Mouse (Mus musculus) midbrain, embryonic 11.5 days (tissue): ENCODE results near the gene Fcrlb. TPM values are rescaled to one million over a fixed set of nuclear protein-coding genes. Genes with fewer than 3 reads are reported as not detected.

Experiments
- ATAC-seq: fragments of 200-750 bp; cut with Nextera tagmentation; 2 replicates; pipeline ENCODE4 v1.8.0; 2017; ENCODE audit warnings: moderate TSS enrichment, moderate library complexity; ENCODE audit not compliant: low FRiP score
- DNase-seq: peaks from one replicate; pipeline ENCODE4 v3.0.0; 2015; ENCODE audit warnings: low spot score; ENCODE audit errors: missing footprints
- H3K27ac ChIP-seq: fragments of 300-500 bp; sonication (generic); 2 replicates; pipeline ENCODE4 v1.5.1; 2014; ENCODE audit warnings: low read depth, low read length
- H3K27me3 ChIP-seq: fragments of 300-500 bp; sonication (generic); 2 replicates; pipeline ENCODE4 v1.6.1; 2014; ENCODE audit warnings: mild to moderate bottlenecking, low read length, moderate library complexity, mixed read lengths; ENCODE audit not compliant: control insufficient read depth, insufficient read depth
- H3K36me3 ChIP-seq: fragments of 300-500 bp; sonication (generic); 2 replicates; pipeline ENCODE4 v1.6.1; 2014; ENCODE audit warnings: mild to moderate bottlenecking, low read length, moderate library complexity, mixed read lengths; ENCODE audit not compliant: control insufficient read depth, insufficient read depth
- H3K4me1 ChIP-seq: fragments of 300-500 bp; sonication (generic); 2 replicates; pipeline ENCODE4 v1.6.1; 2014; ENCODE audit warnings: low read length; ENCODE audit not compliant: control insufficient read depth, insufficient read depth
- H3K4me2 ChIP-seq: fragments of 300-500 bp; sonication (generic); 2 replicates; pipeline ENCODE4 v1.6.1; 2014; ENCODE audit warnings: mild to moderate bottlenecking, moderate library complexity
- H3K4me3 ChIP-seq: fragments of 300-500 bp; sonication (generic); 2 replicates; pipeline ENCODE4 v1.5.1; 2014; ENCODE audit warnings: low read depth, low read length
- H3K9ac ChIP-seq: fragments of 300-500 bp; sonication (generic); 2 replicates; pipeline ENCODE4 v1.6.1; 2014; ENCODE audit warnings: low read length
- H3K9me3 ChIP-seq: fragments of 300-500 bp; sonication (generic); 2 replicates; pipeline ENCODE4 v1.6.1; 2016; ENCODE audit warnings: low read length; ENCODE audit not compliant: control insufficient read depth
- WGBS: fragments of 180-500 bp; shearing (Covaris S2); extraction: QIAGEN DNeasy Blood & Tissue Kit; methylation state at CpG from one replicate; pipeline ENCODE4 v1.1.7; 2014; 5-methylcytosine and 5-hydroxymethylcytosine counted together
- polyA plus RNA-seq: library from polyadenylated mRNA; unstranded; fragments of >200 nt; fragmentation: Nextera tagmentation; extraction: Ambion mirVana; gene quantifications from 2 replicates; pipeline ENCODE4 v1.2.1, GENCODE M21; 2014

Fcrlb gene
- polyA plus RNA-seq, 1 experiment from 2014 or later, result not detected

- no peak overlapping the region for H3K4me3 ChIP-seq
- no peak overlapping the region for H3K4me2 ChIP-seq
- H3K4me1 ChIP-seq, result no peaks in the 10 kb centered on the region
- DNase-seq (no peak), ATAC-seq (no peak)
- no peaks in the 10 kb centered on the region for H3K27me3 ChIP-seq
- WGBS, result 90% methylated on average over 12 of the region's 12 CpGs
- H3K27ac ChIP-seq, result no peak overlapping the region
- no peaks in the 10 kb centered on the region for H3K36me3 ChIP-seq
- peaks cover 2% of the 10 kb centered on the region; the same call in 1 of the 2 replicates for H3K9me3 ChIP-seq
- H3K9ac ChIP-seq, result no peak overlapping the region
Observed at GRCm38 (mm10) chr1:170939255-170939654, 26.5 kb upstream of the Fcrlb start.

DNA sequence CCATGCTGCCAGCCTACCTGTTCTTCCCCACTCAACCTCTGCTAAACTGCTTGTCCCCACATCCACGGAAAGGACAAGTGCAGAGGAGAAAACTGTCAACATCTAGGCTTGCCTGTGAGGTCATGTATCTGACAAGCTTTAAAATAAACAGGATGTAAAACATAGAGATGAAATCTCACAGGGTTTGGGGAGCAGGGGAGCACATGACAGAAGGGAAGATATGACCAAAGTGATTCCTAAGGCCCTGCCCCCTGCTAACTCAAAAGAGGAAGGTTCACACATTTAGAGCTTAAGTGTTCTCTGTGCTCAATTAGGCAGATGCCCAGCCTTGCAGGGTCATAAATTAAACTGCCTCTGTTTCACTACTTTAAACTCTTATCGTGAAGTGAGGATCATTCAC is 21.6 kb upstream of the Fcrlb start:
- Histone ChIP-seq H3K4me2 (no peak overlapping the region), H3K36me3 (no peaks in the 10 kb centered on the region), H3K4me1 (no peaks in the 10 kb centered on the region), H3K9me3 (no peaks in the 10 kb centered on the region), H3K27me3 (no peaks in the 10 kb centered on the region), H3K27ac (no peak overlapping the region), H3K9ac (no peak overlapping the region), H3K4me3 (no peak overlapping the region)
- ATAC-seq (no peak), DNase-seq (no peak)
- WGBS, result 92% methylated on average over 2 of the region's 2 CpGs

DNA sequence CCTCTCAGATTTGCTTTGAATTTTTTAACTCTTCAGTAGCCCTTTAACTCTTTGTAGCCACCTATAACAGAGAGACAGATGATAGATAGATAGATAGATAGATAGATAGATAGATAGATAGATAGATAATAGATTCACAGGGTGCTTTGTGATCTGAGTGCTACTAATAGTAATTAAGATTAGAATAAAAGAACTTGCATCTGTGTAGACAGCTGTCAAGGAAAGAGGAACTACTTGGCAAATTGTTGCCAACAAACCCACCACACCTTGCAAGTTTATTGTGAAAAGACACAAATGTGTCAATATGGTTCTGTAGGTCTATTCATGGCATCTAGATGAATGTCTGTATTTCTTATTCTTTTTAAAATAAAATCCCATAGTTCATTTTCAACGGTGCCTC is 21.2 kb upstream of the Fcrlb start:
- 83% methylated on average over 1 of the region's 1 CpGs for WGBS
- H3K4me3 ChIP-seq, result no peak overlapping the region
- ATAC-seq, result no peak
- no peak for DNase-seq
- no peak overlapping the region for H3K9ac ChIP-seq
- no peaks in the 10 kb centered on the region for H3K9me3 ChIP-seq
- H3K4me2 ChIP-seq, result no peak overlapping the region
- no peak overlapping the region for H3K27ac ChIP-seq
- no peaks in the 10 kb centered on the region for H3K27me3 ChIP-seq
- no peaks in the 10 kb centered on the region for H3K4me1 ChIP-seq
- no peaks in the 10 kb centered on the region for H3K36me3 ChIP-seq

- ATAC-seq (no peak), DNase-seq (no peak)
- Histone ChIP-seq H3K4me1 (no peaks in the 10 kb centered on the region), H3K4me3 (no peak overlapping the region), H3K36me3 (no peaks in the 10 kb centered on the region), H3K27me3 (no peaks in the 10 kb centered on the region), H3K9ac (no peak overlapping the region), H3K27ac (no peak overlapping the region), H3K4me2 (no peak overlapping the region), H3K9me3 (no peaks in the 10 kb centered on the region)
- 73% methylated on average over 6 of the region's 6 CpGs for WGBS
Observed at GRCm38 (mm10) chr1:170933386-170933920, 20.7 kb upstream of the Fcrlb start.

DNA sequence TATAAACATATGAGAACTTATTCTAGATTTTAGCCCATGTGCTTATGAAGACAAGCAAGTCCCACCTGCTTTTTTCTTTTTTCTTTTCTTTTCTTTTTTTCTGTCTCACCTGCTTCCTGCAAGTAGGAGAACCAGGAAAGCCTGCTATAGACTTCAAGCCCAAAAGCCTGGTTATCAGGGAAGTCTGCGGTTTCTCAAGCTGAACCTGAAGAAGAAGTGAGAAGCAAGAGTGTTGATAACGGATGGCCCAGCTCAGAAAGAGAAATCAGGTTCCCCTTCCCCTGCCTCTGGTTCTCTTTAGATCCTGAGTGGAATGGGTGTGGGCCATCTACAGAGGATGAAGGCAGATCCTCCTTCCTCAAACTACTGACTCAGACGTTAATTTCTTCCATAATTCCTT is 19.3 kb upstream of the Fcrlb start:
- H3K4me2 ChIP-seq, result no peak overlapping the region
- H3K4me3 ChIP-seq, result no peak overlapping the region
- H3K27ac ChIP-seq, result no peak overlapping the region
- H3K9me3 ChIP-seq, result no peaks in the 10 kb centered on the region
- H3K4me1 ChIP-seq, result no peaks in the 10 kb centered on the region
- H3K27me3 ChIP-seq, result no peaks in the 10 kb centered on the region
- whole genome bisulfite sequencing, result 86% methylated on average over 3 of the region's 3 CpGs
- H3K9ac ChIP-seq, result no peak overlapping the region
- H3K36me3 ChIP-seq, result no peaks in the 10 kb centered on the region
- no peak for ATAC-seq
- no peak for DNase-seq

DNA sequence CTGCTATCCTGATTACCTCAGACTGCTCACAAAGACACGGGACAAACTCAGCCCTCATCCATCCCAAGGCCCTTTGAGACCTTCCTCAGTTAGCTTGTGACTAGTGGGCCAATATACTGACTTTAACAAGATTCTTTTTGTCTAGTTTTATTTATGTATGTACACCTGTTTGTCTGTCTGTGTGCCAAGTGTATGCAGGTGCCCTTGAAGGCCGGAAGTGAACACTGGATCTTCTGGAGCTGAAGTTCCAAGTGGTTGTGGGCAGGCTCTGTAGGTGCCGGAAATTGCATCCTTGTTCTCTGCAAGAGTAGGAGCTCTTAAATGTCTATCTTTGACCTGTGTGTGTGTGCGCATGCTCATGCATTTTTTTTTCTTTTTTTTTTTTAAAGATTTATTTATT is 16.5 kb upstream of the Fcrlb start:
- H3K36me3 ChIP-seq, result no peaks in the 10 kb centered on the region
- 81% methylated on average over 4 of the region's 4 CpGs for WGBS

DNA sequence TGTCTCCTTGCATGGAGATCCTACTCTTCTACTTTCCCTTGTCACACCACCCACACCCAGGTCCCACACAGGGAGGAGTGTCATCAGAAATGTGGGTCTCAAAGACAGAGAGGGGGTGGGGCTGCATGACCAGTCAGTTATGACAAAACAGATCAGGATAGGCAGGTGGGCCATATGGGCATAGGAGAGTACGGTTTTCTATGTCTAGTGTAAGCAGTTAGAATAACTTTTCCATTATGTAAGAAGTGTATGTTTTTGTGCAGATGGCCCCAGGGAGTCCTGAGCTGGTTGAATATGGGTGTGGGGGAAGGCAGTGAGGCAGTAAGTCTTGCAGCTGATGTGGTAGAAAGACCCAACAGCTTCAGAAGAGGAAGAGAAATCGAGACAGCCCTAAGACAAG is 15.7 kb upstream of the Fcrlb start:
- Histone ChIP-seq H3K36me3 (no peaks in the 10 kb centered on the region), H3K4me1 (no peaks in the 10 kb centered on the region), H3K9me3 (no peaks in the 10 kb centered on the region), H3K27me3 (no peaks in the 10 kb centered on the region), H3K4me2 (no peak overlapping the region), H3K4me3 (no peak overlapping the region), H3K27ac (no peak overlapping the region), H3K9ac (no peak overlapping the region)
- ATAC-seq (no peak), DNase-seq (no peak)
- 88% methylated on average over 2 of the region's 2 CpGs for WGBS

More for the DNA sequence above, 16.5 kb upstream of the Fcrlb start:
- DNase-seq, result peak; percentile 64
- no peaks in the 10 kb centered on the region for H3K9me3 ChIP-seq
- no peaks in the 10 kb centered on the region for H3K27me3 ChIP-seq
- H3K27ac ChIP-seq, result no peak overlapping the region
- no peaks in the 10 kb centered on the region for H3K4me1 ChIP-seq
- no peak overlapping the region for H3K4me3 ChIP-seq
- H3K9ac ChIP-seq, result no peak overlapping the region
- H3K4me2 ChIP-seq, result no peak overlapping the region
- no peak for ATAC-seq

DNA sequence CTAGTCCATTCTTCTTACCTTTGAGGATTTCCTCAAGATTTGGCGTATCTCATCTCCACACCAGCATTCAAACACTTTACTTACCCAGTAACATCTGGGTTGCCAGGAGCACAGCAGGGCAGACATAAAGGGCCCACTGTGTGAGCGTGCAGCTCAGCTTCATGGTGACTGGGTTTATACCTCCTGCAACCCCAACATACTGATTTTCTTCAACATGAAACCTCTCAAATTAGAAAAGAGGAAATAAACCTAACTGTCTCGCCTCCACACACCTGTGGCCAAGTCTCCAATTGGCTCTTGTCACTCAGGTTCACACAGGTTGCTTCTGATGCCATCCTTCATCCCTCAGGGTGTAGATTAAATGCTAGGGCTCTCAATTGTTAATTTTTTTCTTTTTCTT is 14.6 kb upstream of the Fcrlb start, which contains the start of gene Fcrla:
TSS of gene Fcrla (minus strand) at position 206 of the 400 bp plus-strand sequence.
- Histone ChIP-seq H3K9me3 (no peaks in the 10 kb centered on the region), H3K27ac (no peak within 1 kb of the TSS), H3K36me3 (no peaks in the 10 kb centered on the region), H3K4me3 (no peak within 1 kb of the TSS), H3K27me3 (no peaks in the 10 kb centered on the region), H3K4me2 (no peak within 1 kb of the TSS), H3K9ac (no peak within 1 kb of the TSS), H3K4me1 (no peaks in the 10 kb centered on the region)
- ATAC-seq, result no peak
- no peak for DNase-seq
- WGBS, result 80% methylated on average over 3 of the region's 3 CpGs

GRCm38 (mm10) chr1:170926941-170927340 is 14.2 kb upstream of the Fcrlb start:
- no peak for DNase-seq
- H3K36me3 ChIP-seq, result no peaks in the 10 kb centered on the region
- H3K9me3 ChIP-seq, result no peaks in the 10 kb centered on the region
- H3K27me3 ChIP-seq, result no peaks in the 10 kb centered on the region
- H3K4me1 ChIP-seq, result no peaks in the 10 kb centered on the region
- ATAC-seq, result no peak
- no peak overlapping the region for H3K4me2 ChIP-seq
- WGBS, result 66% methylated on average over 6 of the region's 6 CpGs
- H3K27ac ChIP-seq, result no peak overlapping the region
- H3K9ac ChIP-seq, result no peak overlapping the region
- no peak overlapping the region for H3K4me3 ChIP-seq
